Mouse (Mus musculus) cerebellum, adult 9-10 months (tissue): ENCODE results near the gene Shprh.
"Not testable (repeated sequence)": the region's sequence is repeated elsewhere in the genome, so short reads cannot be mapped to it uniquely, and the experiment has no call there.

ENCODE experiments used
- DNase-seq: peaks from one replicate; pipeline ENCODE4 v3.0.0; 2022

Gene Shprh

DNA sequence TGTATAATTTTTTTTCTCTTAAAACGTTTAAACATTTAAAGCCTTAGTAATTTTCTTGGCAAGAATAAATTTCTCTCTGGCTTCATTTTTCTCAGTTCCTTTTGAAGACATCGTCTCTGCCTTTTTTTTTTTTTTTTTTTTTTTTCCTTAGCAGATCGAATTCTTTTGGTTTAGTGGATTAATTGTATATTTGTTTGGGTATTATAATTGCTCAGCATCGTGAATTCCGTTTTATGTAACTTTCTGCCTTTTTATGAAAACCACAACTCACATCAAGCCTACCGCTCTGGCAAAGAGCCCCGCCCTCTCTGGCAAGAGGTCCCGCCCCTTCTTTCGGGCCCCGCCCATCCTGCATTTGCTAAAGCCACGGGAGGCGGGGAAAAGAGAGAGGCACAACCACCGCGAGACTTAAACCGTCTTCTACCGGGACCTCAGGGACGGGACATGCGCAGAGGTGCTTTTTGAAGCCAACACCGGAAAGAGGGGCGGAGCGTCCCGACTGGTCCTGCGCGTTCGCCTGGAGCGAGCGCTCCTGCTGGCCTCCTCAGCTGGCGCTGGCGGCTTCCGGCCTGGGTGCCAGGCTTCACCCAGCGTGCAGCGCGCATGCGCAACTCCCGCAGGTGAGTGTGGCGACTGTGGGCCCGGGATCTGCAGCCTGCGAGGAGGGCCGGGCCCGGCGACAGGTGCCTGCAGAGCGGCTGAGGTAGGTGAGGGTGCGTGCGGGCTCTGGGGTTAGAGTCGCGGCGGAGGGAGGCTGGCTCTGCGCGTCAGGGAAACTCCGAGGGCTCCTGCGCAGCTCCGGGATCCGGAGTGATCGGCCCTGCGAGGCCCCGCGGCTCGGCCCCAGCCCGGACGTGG lies at the start of gene Shprh:
Gene Shprh, plus strand, starts transcription at position 544 of the 858 bp plus-strand sequence.
- peak; percentile 98 for DNase-seq

DNA sequence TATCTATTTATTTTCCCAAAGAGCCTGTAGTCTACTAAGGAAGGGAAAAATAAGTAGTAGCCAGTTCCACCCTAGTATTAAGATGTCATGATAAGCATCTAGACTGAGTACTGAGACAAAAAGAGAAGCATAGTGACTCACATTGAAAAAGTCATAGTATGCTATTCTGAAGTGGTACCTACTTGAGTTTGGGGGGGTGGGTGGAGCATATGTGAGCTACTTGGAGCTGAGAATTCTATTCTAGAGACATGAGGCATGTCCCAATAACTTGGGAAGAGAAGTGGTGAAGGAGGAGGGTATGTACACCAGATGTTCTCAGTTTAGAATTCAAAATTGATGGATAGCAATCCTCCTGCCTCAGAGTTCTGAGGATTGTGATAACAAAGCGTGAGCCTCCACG lies 27.4 kb upstream of the Shprh start:
- DNase-seq = no peak

DNA sequence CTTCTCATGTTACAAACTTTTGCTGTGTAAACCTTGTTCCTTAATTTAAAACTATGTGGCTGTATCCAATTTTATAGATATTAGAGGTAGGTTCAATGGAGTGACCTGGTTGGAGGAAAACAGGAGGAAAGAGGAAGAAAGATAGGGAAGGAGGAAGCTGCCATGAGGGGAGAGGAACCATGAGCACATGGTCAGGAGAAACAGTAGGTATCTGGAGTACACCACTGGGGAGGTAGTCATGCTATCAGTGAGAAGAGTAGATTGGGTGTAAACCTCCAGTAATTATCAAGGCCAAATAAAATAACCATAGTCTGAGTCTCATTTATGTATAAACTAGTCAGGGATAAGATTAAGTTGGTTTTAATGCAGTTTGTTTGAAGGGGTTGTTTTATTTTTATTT lies 3.6 kb upstream of the Shprh start:
- DNase-seq = no peak

DNA sequence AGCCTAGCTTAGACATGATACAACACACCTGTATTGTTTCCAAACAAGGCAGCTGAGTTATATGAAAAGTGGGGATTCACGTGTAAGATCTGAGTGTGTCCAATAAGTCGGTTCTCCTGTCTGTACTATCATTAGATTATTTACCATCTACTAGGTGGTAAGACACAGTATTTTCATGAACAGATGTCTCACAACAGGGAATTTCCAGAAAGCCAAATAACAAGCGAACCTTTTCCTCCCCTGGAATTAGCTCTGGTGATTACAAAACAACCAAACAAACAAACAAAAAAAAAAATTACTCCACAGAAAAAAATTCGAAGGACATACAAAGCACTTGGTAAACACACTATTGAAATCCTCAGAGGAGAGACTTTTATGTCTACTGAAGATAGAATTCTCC lies 781 bp upstream of the Shprh start:
- peak; percentile 71 for DNase-seq

DNA sequence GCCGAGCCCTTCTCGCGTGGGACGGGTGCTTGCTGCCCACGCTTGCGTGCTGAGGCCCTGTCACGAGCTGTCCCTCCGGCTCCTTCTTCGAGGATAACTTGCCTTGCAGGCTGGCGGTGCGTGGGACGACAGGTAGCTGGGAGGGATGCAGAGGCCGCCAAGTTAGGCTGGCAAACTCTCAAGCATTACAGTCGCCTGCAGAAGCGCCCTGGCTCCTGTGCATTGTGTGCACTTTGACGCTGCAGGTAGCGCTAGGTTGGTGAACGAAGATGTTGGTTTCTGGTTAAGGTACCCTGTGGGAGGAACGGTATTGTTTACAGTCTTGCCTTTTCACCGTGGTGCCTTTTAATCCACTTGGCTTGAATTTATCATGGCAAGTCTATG lies 507 bp downstream of the Shprh start:
- DNase-seq = peak; percentile 75

DNA sequence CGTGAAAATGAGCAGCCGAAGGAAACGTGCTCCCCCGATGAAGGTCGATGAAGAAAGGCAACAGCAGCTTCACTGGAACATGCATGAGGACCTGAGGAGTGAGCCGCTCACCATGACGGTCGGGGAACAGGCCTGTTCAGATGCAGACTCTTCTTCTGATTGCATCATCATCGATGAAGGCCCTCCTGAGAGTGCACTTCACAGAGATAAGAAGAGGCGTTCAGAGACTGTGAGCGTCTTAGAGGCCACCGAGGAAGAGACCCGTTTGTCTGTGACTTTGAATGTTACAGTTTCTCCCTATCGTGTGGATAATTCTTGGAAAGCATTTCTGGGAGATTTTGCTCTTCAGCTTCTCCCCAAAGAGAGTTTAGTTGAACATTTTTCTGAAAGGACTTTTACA lies 2.4 kb downstream of the Shprh start:
- DNase-seq = no peak

DNA sequence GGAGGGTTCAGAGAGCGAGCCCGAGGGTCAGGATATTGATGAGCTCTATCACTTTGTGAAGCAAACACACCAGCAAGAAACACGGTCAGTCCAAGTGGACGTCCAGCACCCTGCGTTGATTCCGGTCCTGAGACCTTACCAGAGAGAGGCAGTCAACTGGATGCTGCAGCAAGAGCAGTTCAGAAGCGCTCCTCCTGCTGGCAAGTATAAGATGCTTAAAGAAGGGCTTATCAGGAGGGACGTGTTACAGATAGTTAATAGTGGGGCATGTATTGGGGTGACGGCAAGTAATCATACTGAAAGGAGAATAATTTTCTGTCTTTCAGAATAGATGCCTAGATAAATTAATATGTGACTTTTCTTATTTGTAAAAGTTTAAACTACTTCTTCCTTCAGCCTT lies 7.8 kb downstream of the Shprh start:
- no peak for DNase-seq

DNA sequence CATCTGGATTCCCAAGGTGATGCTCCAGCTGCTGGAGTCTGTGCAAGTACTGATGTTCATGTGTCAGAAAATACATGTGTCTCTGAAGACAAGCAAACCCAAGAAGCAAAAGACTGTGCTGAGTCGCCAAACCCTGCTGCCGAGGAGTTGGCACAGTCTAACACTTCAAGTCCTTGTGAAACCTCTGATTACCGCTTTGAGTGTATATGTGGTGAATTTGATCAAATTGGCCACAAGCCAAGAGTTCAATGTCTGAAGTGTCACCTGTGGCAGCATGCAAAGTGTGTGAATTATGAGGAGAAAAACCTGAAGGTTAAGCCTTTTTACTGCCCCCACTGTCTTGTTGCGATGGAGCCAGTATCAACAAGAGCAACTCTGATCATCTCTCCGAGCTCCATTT lies 15.3 kb downstream of the Shprh start:
- DNase-seq = no peak

DNA sequence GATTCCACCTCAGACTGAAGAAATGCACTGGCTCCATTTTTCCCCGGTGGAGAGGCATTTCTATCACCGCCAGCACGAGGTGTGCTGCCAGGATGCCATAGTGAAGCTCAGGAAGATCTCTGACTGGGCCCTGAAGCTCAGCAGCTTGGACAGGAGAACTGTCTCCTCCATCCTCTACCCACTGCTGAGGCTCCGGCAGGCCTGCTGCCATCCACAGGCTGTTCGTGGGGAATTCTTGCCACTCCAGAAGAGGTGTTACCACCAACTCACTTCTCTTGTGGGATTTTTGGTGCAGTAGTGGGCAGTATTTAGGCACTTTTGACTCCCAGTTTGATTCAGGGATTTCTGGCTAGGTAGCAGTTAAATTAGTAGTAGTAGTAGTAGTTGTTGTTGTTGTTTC lies 21.0 kb downstream of the Shprh start:
- DNase-seq = no peak

DNA sequence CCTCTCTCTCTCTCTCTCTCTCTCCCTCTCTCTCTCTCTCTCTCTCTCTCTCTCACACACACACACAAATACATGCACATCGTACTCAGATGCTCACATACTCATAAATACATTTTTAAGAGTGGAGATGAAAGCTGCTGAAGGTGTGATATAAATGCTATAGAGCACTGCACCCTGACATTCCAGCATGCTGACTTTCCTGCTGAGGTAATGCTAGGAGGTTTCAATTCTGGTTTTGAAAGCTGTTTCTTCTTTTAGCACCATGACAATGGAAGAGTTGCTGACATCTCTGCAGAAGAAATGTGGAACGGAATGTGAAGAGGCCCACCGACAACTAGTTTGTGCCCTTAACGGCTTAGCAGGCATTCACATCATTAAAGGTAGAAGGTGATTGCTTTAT lies 22.4 kb downstream of the Shprh start:
- DNase-seq = no peak

DNA sequence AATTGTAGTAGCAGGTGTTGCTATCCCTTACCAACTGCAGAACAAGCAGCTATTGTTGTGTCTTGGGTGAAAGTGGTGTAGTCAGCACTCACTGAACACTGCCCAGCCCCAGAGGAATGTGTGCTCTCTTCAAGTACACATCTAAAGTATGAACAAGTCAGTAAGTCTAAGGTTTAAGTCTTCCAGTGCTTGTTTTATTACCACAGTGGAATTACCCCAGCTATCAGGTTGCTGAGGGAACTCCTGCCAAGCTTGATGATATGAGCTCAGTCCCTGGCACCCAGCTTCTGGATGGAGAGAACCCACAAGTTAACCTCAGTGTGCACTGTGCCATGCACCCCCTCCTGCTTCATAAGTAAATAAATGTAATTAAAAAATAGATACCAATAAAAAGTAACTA lies 23.3 kb downstream of the Shprh start:
- DNase-seq = no peak

DNA sequence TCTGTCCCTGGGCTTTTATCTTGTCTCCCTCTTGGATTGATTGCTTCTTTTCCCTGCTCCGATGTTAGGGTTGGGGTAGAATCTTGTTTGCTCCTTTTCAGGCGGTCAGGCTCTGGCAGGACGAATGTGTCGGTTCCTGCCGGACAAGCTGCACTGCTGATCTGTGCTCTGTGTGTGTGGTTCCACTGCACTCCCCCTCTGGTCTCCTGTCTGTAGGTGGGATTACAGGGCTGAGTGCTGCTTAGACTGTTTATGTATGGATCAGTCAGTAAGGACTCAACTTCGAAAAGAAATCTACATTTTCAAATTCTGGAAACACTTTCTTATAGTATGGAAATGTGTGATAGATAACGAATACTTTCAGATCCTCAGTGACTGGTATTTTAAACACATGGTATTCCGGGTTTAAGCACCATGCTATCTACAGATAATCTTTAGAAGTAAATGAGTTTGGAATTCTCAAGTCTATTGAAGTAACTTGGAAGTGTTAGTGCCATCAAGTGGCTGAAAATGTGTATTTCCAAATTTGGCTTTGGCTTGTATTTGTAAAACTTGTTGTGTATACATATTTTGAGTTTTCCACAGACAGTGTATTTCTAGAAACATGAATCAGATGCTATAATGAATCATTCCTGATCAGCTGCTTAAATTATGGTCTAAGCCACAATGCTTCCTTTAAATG lies 26.7 kb downstream of the Shprh start:
- peak; percentile 39 for DNase-seq

DNA sequence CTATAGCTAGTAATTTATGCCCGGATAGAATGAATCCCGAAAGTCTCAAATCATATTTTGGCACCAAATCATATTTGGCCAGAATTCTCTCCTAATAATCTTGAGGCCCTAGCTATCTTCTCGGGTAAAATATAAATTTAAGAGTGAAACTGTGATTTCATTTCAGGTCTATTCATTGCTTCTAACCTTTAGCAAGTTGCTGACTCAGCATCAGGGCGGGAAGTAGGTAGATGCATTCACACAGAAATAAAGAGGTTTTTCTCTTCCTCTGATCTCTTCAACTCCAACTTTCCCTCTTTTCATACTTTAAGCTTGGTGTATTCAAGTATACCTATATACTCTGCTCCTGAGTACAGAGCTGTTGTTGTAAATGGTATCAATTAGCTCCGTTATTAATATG lies 30.9 kb downstream of the Shprh start:
- DNase-seq = no peak

DNA sequence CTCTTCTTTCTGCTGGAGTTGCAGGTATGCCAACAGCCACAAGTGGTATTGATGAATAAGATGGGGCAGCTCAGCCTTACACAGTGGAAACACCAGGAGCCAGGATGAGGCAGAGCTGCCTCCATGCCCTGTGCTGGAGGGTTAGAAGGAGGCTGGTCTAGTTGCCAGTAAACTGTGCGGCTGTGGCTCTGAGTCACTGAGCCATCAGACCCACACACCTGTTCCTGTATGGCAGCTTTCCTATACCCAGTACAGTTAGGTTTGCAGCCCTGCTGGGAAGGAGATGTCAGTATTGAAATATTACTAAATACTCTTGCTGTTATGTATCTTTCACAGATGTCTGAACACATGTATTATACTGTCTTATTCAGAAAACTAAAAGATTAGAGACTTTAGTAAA lies 48.1 kb downstream of the Shprh start:
- peak; percentile 28 for DNase-seq

DNA sequence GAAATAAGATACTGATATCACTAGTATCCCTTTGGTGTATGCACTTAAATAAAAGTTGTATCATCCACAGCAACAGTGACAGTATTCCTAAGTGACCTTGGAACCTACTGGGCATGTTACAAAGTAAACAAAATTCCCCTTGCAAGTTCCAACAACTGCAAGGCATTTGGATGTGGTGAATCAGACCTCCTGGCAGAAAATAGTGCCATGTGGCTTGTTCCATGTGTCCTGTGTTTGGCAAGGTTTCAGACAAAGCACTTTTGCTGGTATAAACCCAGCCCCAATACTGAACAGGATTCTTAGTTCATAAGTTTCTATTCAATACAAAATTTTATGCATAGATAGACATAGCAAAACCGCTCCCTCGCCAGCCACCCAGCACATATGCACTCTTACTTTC lies 49.1 kb downstream of the Shprh start:
- peak; percentile 36 for DNase-seq

DNA sequence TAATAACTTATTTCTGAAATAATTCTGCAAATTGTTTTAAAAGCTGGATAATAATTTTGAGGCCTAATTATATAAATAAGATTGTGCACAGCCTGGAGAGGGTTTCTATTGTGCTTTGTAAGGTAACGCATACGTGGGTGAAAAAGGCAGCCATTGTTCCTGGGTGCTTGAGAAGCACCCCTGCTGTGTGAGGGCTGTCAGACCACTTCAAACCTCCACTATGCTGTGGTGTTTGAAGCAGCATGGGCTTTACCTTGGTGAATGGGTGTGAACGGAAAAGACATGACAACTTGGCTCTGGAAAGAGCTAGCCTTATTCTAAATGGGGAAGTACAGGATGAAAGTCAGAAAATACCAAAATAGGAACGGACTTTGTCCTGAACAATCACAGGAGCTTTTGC lies 50.8 kb downstream of the Shprh start:
- no peak for DNase-seq

DNA sequence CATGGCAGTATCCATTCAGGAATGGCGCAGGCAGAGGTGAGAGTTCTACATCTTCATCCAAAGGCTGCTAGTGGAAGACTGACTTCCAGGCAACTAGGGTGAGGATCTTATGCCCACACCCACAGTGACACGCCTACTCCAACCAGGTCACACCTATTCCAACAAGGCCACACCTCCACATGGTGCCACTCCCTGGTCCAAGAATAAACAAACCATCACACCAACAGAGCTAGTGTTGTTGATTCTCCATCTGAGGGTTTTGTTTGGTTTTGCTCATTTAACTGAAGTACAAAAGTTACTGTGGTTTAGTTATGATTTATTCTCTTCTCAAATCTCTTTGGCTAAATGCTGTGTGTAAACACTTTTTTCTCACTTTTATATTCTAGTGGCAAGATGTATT lies 56.7 kb downstream of the Shprh start:
- not testable (repeated sequence) for DNase-seq

DNA sequence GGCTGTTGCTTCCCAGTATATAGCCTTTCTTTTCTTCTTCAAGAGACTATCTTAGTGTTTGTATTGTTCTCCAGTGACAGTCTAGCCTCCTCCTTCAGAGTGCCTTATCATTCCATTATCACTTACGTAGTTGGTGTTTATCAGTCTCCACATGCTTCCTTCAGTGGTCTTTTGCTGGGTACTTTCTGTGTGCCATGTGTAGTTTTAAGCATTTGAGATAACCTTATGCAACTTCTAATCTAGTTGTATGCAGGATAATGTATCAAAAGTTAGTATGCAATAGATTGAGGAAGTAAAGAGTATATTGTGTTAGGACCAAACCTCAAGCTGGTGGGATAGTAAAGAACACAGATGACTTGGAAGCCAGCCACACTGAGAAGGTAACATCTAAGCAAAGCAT lies 59.4 kb downstream of the Shprh start:
- DNase-seq = no peak

DNA sequence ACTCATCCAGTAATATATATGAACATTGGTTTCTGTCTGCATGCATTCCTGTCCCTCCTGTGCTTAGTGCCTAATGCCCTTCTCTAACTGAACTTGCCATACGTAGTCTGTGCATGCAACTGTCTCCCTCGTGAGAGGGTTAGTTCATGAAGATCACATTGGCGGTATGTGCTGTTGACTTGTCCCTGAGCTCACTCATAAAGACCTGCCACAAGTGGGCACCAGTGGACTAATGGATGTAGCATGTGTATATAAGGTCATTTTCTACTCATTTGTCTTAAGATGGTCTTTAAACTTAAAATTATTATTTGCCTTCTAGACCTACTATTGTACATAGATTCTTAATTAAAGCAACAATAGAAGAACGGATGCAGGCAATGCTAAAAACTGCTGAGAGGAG lies 62.8 kb downstream of the Shprh start:
- no peak for DNase-seq

DNA sequence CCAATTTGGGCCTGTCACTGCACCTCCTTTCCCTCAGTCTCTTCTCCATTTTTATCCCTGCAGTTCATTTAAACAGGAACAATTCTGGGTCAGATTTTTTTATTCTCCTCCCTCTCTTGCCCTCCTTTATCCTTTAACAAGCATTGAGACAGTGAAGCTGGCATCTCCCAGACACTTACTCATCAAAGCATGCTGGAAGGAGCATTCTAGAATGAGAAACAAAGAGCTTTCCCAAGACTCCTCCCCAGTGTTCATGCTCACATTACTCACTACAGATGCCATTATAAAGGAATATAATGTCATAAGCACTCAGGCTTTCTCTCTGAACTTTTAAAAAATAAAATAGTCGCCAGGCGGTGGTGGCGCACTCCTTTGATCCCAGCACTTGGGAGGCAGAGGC lies 77.2 kb downstream of the Shprh start:
- DNase-seq = no peak

DNA sequence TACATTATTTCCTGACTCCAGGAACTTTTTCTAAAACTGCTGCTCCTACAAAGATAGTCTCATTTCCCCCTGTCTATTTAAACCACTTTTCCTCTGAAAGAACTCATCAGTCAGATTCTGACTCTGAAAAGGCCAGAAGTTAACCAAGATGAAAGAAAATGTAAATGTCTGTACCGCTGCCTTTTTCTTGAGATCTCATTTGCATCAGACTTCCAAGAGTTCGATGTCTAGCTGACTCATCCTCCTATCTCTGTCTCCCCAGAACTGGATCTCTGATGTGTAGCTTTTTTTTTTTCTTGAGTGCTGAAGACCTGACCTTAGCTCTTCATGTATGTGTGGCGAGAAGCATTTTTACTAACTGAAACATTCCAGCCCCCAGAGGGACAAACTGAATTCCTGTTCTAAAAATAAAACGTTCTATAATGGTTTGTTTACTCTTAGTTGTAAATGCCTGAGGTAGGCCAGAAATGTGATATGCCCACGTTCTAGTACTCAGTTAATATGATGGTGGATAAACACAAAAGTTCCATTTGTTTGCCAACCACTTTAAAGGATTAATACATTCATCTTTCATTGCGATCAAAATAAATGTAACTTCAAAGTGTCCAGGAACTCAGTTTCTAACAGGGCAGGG lies 80.4 kb downstream of the Shprh start:
- no peak for DNase-seq

DNA sequence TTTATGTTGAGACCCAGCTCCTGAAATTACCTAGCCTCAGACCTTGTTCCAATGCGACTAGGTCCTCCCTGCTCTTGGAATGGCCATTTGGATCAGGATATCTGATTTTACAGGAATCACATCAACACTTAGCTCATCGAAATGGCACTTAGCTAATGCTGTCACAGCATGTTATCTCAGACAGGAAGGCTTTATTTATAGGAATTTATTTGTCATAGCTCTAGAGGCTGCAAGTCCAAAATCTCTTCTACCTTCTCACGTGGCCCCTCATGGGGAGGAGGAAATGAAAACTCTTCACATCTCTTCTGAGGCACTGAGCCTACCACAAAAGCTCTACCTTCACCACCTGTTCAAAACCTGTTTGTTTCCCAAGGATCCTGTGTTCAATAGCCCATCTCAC lies 84.0 kb downstream of the Shprh start:
- DNase-seq = no peak

DNA sequence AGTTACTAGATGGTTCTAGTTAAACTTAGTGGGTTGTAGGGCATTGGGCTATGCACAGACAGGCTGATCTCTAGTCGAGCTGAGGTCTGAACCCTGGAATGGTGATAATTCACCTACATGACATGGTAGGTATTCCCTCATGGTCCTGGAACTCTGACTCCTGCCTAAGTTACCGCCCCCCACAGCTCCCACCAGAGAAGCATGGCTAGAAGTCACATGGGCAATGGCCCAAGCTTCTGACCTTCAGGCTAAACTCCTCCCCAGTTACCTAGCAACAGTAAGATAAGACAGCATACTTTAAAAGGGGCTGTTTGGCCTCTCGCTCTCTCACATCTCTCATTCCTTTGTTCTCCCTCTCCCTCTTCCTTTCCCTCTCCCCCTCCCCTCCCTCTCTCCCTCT lies 93.8 kb downstream of the Shprh start:
- DNase-seq = not testable (repeated sequence)

DNA sequence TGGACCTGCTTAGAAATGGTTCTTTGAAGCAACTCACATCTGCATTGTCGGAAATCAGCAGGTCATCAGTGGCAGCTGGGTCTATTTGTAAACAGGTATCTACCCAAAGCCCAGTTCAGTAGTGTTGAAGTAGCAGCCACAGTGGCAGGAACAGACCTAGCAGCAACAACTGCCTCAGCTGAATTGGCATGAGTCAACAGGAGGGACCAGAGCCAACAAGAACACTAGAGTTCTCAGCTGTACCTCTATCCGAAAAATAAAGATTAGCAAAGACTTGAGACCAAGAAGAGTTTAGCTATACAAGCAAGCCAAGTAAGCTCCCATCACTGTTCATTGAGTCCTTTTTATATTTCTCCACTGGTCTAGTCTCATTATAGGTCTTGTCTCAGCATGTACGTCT lies 99.0 kb downstream of the Shprh start:
- no peak for DNase-seq
